Mouse (Mus musculus): ENCODE results near the gene a. TPM values are rescaled to one million over a fixed set of nuclear protein-coding genes. Genes with fewer than 3 reads are reported as not detected.

The a gene
- polyA plus RNA-seq, 1 experiment from 2014 or later, result 1.1 TPM

DNA sequence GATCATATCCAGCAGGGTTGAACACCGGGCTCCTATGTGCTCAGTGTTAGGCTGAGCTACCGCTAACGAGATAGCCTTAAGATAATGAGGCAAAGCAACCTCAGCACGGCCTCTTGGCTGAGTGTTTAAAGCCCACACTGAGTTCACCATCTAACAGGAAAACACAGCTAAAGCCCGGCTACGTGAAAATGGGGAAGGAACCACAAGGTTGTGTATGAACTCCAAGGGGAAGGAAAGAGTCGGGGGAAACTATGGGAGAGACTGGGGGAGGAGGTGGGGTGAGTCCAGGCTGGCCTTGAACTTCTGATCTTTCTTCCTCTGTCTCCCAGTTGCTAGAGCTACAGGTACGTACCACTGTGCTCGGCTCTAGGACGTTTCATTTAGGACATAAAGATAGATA lies 150.8 kb downstream of the a start:
- H3K36me3 ChIP-seq (ENCODE audit: control insufficient read depth, insufficient read depth, low read length), result no peaks in the 10 kb centered on the region
- H3K4me1 ChIP-seq (ENCODE audit: control insufficient read depth, insufficient read depth, low read depth, low read length), result 0 out of 2 replicates have a peak, but pooled peaks cover 2% of the 10 kb centered on the region
- no peak for ATAC-seq
- 83% methylated on average over 10 of the region's 10 CpGs for WGBS
- no peaks in the 10 kb centered on the region for H3K27me3 ChIP-seq (replicated peaks; ENCODE audit: control insufficient read depth, insufficient read depth, low read length)
- H3K4me3 ChIP-seq (ENCODE audit: low read length), result no peak overlapping the region
- H3K27ac ChIP-seq (ENCODE audit: low read depth, low read length), result no peak overlapping the region
- H3K9ac ChIP-seq (ENCODE audit: low read depth, low read length), result no peak overlapping the region
- no peak overlapping the region for H3K4me2 ChIP-seq (ENCODE audit: low read length)
- no peaks in the 10 kb centered on the region for H3K9me3 ChIP-seq (ENCODE audit: control insufficient read depth, low read length)

GRCm38 (mm10) chr2:154942546-154942945 lies 151.3 kb downstream of the a start:
- H3K9ac ChIP-seq (ENCODE audit: low read depth, low read length), result no peak overlapping the region; the same call in 1 of the 2 replicates
- no peak for ATAC-seq
- H3K27ac ChIP-seq (ENCODE audit: low read depth, low read length), result no peak overlapping the region
- H3K27me3 ChIP-seq (replicated peaks; ENCODE audit: control insufficient read depth, insufficient read depth, low read length), result no peaks in the 10 kb centered on the region
- H3K4me2 ChIP-seq (ENCODE audit: low read length), result no peak overlapping the region
- WGBS, result 48% methylated on average over 11 of the region's 11 CpGs
- H3K4me3 ChIP-seq (ENCODE audit: low read length), result no peak overlapping the region
- no peaks in the 10 kb centered on the region for H3K36me3 ChIP-seq (ENCODE audit: control insufficient read depth, insufficient read depth, low read length)
- H3K4me1 ChIP-seq (ENCODE audit: control insufficient read depth, insufficient read depth, low read depth, low read length), result 0 out of 2 replicates have a peak, but pooled peaks cover 2% of the 10 kb centered on the region
- no peaks in the 10 kb centered on the region for H3K9me3 ChIP-seq (ENCODE audit: control insufficient read depth, low read length)

- Histone ChIP-seq H3K4me1 (ENCODE audit: control insufficient read depth, insufficient read depth, low read depth, low read length) (0 out of 2 replicates have a peak, but pooled peaks cover 2% of the 10 kb centered on the region), H3K36me3 (ENCODE audit: control insufficient read depth, insufficient read depth, low read length) (no peaks in the 10 kb centered on the region), H3K9me3 (ENCODE audit: control insufficient read depth, low read length) (no peaks in the 10 kb centered on the region), H3K27me3 (replicated peaks; ENCODE audit: control insufficient read depth, insufficient read depth, low read length) (no peaks in the 10 kb centered on the region), H3K9ac (ENCODE audit: low read depth, low read length) (no peak overlapping the region; the same call in 1 of the 2 replicates), H3K4me3 (ENCODE audit: low read length) (no peak overlapping the region), H3K4me2 (ENCODE audit: low read length) (peak overlapping the region; percentile 34), H3K27ac (ENCODE audit: low read depth, low read length) (no peak overlapping the region)
- ATAC-seq, result no peak
- 8% methylated on average over 11 of the region's 11 CpGs for WGBS
Measured at GRCm38 (mm10) chr2:154943101-154943500, 151.9 kb downstream of the a start.

DNA sequence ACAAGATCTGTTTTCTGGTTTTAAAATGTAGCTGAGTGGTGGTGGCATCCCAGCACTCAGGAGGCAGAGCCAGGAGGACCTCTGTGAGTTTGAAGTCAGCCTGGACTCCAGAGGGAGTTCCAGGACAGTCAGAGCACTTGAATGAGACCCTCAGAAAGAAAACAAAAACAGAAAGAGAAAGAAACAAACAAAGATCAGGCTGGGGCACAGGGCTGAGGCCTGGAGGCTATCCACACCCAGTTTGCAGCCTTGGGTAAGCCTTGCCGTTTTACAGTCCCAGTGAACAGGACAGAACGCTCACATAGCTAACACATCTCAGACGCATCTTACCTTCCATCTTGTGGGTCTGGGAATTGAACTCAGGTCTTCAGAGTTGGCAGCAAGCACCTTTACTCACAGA lies 155.7 kb downstream of the a start:
- H3K27me3 ChIP-seq (replicated peaks; ENCODE audit: control insufficient read depth, insufficient read depth, low read length), result no peaks in the 10 kb centered on the region

DNA sequence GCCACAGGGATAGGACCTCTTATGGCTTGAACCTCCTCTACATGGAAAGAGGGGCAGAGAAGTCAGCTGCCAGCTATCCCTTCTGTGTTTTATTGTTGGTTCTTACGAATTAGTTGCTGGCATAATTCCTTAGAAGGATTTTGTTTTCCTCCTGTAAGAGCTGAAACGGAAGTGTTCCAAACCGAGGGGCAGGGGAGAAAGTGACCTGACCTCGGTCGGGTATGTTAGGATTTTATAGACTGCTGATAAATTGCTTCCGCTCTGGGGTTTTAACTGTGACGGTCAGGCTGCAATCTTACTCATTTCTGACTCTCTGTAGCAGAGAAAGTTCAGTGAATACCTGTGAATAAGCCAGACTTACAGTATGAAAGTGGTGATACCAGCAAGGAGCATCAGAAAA lies 158.2 kb downstream of the a start:
- Histone ChIP-seq H3K4me1 (ENCODE audit: control insufficient read depth, insufficient read depth, low read depth, low read length) (no peaks in the 10 kb centered on the region), H3K9me3 (ENCODE audit: control insufficient read depth, low read length) (no peaks in the 10 kb centered on the region), H3K4me2 (ENCODE audit: low read length) (no peak overlapping the region), H3K36me3 (ENCODE audit: control insufficient read depth, insufficient read depth, low read length) (no peaks in the 10 kb centered on the region), H3K27me3 (replicated peaks; ENCODE audit: control insufficient read depth, insufficient read depth, low read length) (no peaks in the 10 kb centered on the region), H3K9ac (ENCODE audit: low read depth, low read length) (no peak overlapping the region), H3K4me3 (ENCODE audit: low read length) (no peak overlapping the region), H3K27ac (ENCODE audit: low read depth, low read length) (no peak overlapping the region)
- ATAC-seq, result no peak
- WGBS, result 70% methylated on average over 7 of the region's 7 CpGs

More for the DNA sequence above, 155.7 kb downstream of the a start:
- Histone ChIP-seq H3K27ac (ENCODE audit: low read depth, low read length) (no peak overlapping the region), H3K9ac (ENCODE audit: low read depth, low read length) (no peak overlapping the region), H3K4me1 (ENCODE audit: control insufficient read depth, insufficient read depth, low read depth, low read length) (0 out of 2 replicates have a peak, but pooled peaks cover 2% of the 10 kb centered on the region), H3K9me3 (ENCODE audit: control insufficient read depth, low read length) (no peaks in the 10 kb centered on the region), H3K36me3 (ENCODE audit: control insufficient read depth, insufficient read depth, low read length) (no peaks in the 10 kb centered on the region), H3K4me2 (ENCODE audit: low read length) (no peak overlapping the region), H3K4me3 (ENCODE audit: low read length) (no peak overlapping the region)
- WGBS, result 88% methylated on average over 3 of the region's 3 CpGs
- ATAC-seq, result no peak

GRCm38 (mm10) chr2:154949877-154950276 lies 158.7 kb downstream of the a start:
- H3K4me1 ChIP-seq (ENCODE audit: control insufficient read depth, insufficient read depth, low read depth, low read length), result no peaks in the 10 kb centered on the region

DNA sequence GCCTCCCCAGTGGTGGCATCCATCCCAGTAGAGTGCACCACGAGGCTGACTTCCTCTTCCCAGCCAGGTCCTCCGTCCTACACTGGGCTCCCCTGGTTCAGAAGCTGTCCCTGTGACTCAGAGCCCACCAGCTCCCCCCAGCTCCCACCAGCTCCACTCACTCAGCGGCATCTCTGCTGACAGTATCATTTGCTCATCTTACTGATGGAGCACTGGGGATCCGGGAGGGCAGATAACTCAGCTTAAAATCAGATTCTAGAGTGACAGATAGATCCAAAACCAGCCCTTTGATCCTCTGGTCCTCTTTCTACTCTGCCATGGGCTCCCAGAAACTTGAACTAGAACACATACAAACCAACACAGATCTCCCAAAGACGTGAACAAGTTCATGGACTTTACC lies 159.4 kb downstream of the a start:
- no peak overlapping the region for H3K9ac ChIP-seq (ENCODE audit: low read depth, low read length)
- no peak overlapping the region for H3K27ac ChIP-seq (ENCODE audit: low read depth, low read length)
- no peaks in the 10 kb centered on the region for H3K4me1 ChIP-seq (ENCODE audit: control insufficient read depth, insufficient read depth, low read depth, low read length)
- H3K4me3 ChIP-seq (ENCODE audit: low read length), result no peak overlapping the region
- no peaks in the 10 kb centered on the region for H3K9me3 ChIP-seq (ENCODE audit: control insufficient read depth, low read length)
- 78% methylated on average over 5 of the region's 5 CpGs for WGBS
- H3K27me3 ChIP-seq (replicated peaks; ENCODE audit: control insufficient read depth, insufficient read depth, low read length), result no peaks in the 10 kb centered on the region
- no peak overlapping the region for H3K4me2 ChIP-seq (ENCODE audit: low read length)
- no peak for ATAC-seq
- no peaks in the 10 kb centered on the region for H3K36me3 ChIP-seq (ENCODE audit: control insufficient read depth, insufficient read depth, low read length)

More at GRCm38 (mm10) chr2:154949877-154950276, 158.7 kb downstream of the a start:
- Histone ChIP-seq H3K9me3 (ENCODE audit: control insufficient read depth, low read length) (no peaks in the 10 kb centered on the region), H3K9ac (ENCODE audit: low read depth, low read length) (no peak overlapping the region), H3K4me3 (ENCODE audit: low read length) (no peak overlapping the region), H3K36me3 (ENCODE audit: control insufficient read depth, insufficient read depth, low read length) (no peaks in the 10 kb centered on the region), H3K27ac (ENCODE audit: low read depth, low read length) (no peak overlapping the region), H3K4me2 (ENCODE audit: low read length) (no peak overlapping the region), H3K27me3 (replicated peaks; ENCODE audit: control insufficient read depth, insufficient read depth, low read length) (no peaks in the 10 kb centered on the region)
- no peak for ATAC-seq
- 79% methylated on average over 9 of the region's 9 CpGs for WGBS

DNA sequence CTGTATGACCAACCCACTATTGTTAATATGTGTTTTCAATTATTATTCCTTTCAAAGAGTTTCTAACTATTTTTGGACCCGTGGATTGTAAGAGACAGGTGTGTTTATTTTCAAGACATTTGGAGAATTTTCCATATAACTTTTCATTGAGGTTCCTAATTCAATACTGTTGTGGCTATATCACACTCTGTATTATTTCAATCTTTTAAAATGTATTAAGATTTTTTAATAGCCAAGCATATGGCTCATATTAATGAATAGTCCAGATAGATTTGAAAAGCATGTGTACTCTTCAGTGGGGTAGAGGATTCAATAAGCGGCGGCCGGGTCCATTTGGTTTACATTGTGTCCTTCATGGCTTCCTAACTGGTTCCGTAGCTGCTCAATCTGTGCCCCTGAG lies 168.3 kb downstream of the a start:
- no peak overlapping the region for H3K9ac ChIP-seq (ENCODE audit: low read depth, low read length)
- 89% methylated on average over 5 of the region's 5 CpGs for WGBS
- ATAC-seq, result no peak

DNA sequence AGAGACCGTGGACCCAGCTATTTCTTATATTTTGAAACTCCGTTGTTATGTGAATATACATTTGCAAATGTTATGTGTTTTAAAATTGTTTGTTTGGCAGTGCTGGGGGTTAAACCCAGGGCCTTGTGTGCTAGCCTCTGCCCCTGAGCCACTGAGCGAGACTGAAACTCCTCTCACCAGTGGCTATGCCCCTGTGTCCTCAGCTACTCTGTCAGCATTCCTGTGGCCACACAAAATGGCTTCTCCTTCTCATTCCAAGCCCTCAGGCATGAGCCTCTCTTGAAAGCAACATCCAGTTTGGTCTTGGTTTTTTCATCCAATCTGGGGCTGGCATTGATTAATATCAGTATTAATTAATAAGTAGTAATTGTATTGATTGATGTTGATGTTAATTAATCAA lies 168.7 kb downstream of the a start:
- ATAC-seq, result no peak
- 93% methylated on average over 3 of the region's 3 CpGs for WGBS
- no peak overlapping the region for H3K4me2 ChIP-seq (ENCODE audit: low read length)
- H3K27ac ChIP-seq (ENCODE audit: low read depth, low read length), result no peak overlapping the region
- H3K4me3 ChIP-seq (ENCODE audit: low read length), result no peak overlapping the region
- H3K4me1 ChIP-seq (ENCODE audit: control insufficient read depth, insufficient read depth, low read depth, low read length), result no peaks in the 10 kb centered on the region
- H3K36me3 ChIP-seq (ENCODE audit: control insufficient read depth, insufficient read depth, low read length), result no peaks in the 10 kb centered on the region
- H3K27me3 ChIP-seq (replicated peaks; ENCODE audit: control insufficient read depth, insufficient read depth, low read length), result no peaks in the 10 kb centered on the region
- no peaks in the 10 kb centered on the region for H3K9me3 ChIP-seq (ENCODE audit: control insufficient read depth, low read length)
- H3K9ac ChIP-seq (ENCODE audit: low read depth, low read length), result no peak overlapping the region

More for the DNA sequence above, 168.3 kb downstream of the a start:
- Histone ChIP-seq H3K36me3 (ENCODE audit: control insufficient read depth, insufficient read depth, low read length) (no peaks in the 10 kb centered on the region), H3K27ac (ENCODE audit: low read depth, low read length) (no peak overlapping the region), H3K4me3 (ENCODE audit: low read length) (no peak overlapping the region), H3K9me3 (ENCODE audit: control insufficient read depth, low read length) (no peaks in the 10 kb centered on the region), H3K27me3 (replicated peaks; ENCODE audit: control insufficient read depth, insufficient read depth, low read length) (no peaks in the 10 kb centered on the region), H3K4me2 (ENCODE audit: low read length) (no peak overlapping the region), H3K4me1 (ENCODE audit: control insufficient read depth, insufficient read depth, low read depth, low read length) (no peaks in the 10 kb centered on the region)

GRCm38 (mm10) chr2:154963176-154963575 lies 172.0 kb downstream of the a start:
- H3K9ac ChIP-seq (ENCODE audit: low read depth, low read length), result no peak overlapping the region
- H3K4me1 ChIP-seq (ENCODE audit: control insufficient read depth, insufficient read depth, low read depth, low read length), result no peaks in the 10 kb centered on the region
- no peak overlapping the region for H3K4me3 ChIP-seq (ENCODE audit: low read length)
- no peak overlapping the region for H3K4me2 ChIP-seq (ENCODE audit: low read length)
- no peaks in the 10 kb centered on the region for H3K9me3 ChIP-seq (ENCODE audit: control insufficient read depth, low read length)
- ATAC-seq, result no peak
- no peaks in the 10 kb centered on the region for H3K36me3 ChIP-seq (ENCODE audit: control insufficient read depth, insufficient read depth, low read length)
- WGBS, result 50% methylated on average over 5 of the region's 5 CpGs
- H3K27ac ChIP-seq (ENCODE audit: low read depth, low read length), result no peak overlapping the region
- 0 out of 2 replicates have a peak, but pooled peaks cover 2% of the 10 kb centered on the region for H3K27me3 ChIP-seq (replicated peaks; ENCODE audit: control insufficient read depth, insufficient read depth, low read length)
